Mouse (Mus musculus) left cerebral cortex, adult 11 months (tissue): ENCODE results near the gene Anks1.

ENCODE experiments used
- DNase-seq: peaks from one replicate; pipeline ENCODE4 v3.0.0; 2022; ENCODE audit warnings: low spot score

Gene Anks1

GRCm38 (mm10) chr17:27908888-27909621 lies at the start of gene Anks1:
Gene Anks1 (plus strand): TSS chr17:27909306.
- DNase-seq, result peak; percentile 62

- no peak for DNase-seq
These were observed 43.6 kb upstream of the Anks1 start for GRCm38 (mm10) chr17:27865461-27865860.

DNA sequence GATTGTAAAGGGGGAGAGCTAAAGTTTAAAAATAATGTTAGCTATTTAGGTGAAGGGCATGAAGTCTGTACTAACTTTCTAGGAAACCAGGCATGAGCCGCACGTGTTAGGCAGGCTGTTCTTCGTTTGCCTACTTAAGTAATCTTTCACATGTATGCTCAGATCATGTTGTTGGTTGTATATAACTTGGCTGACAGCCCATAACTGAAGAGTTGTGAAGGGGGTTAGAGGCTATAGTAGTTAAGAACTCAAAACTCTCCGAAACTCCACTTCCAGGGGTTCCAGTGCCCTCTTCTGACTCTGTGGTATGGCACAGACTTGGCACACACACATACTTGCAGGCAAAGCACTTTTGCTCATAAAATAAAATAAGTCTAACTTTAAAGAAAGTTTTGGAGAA lies 42.4 kb upstream of the Anks1 start:
- no peak for DNase-seq

DNA sequence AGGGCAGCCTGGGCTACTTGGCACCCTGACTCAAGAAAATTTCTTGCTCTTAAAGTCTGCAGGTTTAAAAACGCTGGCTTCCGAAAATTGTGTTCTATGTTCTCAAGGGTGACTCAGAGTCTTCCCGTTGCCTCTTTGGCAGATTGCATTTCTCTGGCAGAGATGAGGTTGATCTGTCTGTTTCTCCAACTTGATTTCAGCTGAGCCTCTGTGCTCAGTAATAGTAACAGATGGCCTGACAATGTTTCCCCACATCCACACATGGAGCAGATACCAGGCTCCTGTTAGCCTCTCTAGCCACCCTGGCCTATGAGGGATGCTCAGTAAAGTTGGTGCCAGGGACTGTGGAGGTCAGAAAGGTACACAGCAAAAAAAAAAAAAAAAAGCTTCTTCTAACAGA lies 37.3 kb upstream of the Anks1 start:
- peak; percentile 18 for DNase-seq

- no peak for DNase-seq
These were observed 35.5 kb upstream of the Anks1 start for GRCm38 (mm10) chr17:27873583-27873982.

DNA sequence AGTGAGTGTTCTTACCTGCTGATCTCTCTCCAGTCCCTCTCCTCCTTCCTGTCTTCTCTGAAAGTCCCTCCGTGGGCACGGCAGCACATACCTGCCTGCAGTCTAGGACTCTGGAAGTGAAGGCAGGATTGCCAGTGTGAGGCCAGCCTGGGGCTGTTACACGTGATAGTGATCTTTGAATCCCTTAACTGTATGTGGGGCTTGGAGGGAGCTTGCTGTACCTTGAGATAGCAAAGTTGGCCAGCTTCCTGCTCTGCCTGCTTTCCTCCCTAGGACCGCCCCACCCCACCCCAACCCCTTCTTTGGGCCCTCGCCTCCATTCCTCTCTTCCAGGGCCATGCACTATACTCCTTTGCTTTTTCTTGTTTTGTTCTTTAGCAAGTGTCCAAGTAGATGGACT lies 34.6 kb upstream of the Anks1 start:
- no peak for DNase-seq

GRCm38 (mm10) chr17:27881518-27881917 lies 27.6 kb upstream of the Anks1 start:
- DNase-seq, result no peak

- no peak for DNase-seq
These were observed 26.0 kb upstream of the Anks1 start for GRCm38 (mm10) chr17:27883129-27883528.

GRCm38 (mm10) chr17:27883994-27884393 lies 25.1 kb upstream of the Anks1 start:
- DNase-seq, result no peak

DNA sequence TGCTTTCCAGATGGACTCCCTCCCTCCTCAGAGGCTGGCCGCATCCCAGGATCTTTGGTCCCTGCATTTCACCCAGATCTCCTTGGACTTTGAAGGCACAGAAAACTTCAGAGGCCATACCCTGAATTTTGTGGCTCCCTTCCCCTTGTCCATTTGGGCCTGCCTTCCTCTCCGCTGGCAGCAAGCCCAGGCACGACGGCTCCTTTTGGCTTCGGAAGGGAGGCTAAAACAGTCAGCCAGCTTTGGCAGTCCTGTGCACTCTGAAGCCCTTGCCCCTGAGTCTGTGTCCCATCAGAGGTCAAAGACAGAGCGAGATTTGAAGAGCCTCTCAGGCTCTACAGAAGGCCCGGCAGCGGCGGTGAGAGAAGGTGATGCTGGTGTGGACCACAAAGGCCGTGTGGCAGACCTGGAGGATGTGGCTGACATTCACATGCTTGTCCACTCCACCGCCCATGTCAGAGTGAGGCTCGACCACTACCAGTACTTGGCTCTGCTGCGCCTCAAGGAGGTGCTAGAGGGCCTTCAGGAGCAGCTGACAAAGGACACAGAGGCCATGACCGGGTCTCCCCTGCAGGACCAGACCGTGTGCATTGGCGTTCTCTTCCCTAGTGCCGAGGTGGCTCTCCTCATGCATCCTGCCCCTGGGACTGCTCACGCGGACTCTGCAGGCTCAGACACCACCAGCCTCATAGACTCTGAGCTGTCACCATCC lies 22.5 kb upstream of the Anks1 start:
- no peak for DNase-seq

- peak; percentile 91 for DNase-seq
These were observed 1.4 kb upstream of the Anks1 start for GRCm38 (mm10) chr17:27907512-27908205.

- DNase-seq, result no peak
These were observed 759 bp upstream of the Anks1 start for GRCm38 (mm10) chr17:27908206-27908887.

DNA sequence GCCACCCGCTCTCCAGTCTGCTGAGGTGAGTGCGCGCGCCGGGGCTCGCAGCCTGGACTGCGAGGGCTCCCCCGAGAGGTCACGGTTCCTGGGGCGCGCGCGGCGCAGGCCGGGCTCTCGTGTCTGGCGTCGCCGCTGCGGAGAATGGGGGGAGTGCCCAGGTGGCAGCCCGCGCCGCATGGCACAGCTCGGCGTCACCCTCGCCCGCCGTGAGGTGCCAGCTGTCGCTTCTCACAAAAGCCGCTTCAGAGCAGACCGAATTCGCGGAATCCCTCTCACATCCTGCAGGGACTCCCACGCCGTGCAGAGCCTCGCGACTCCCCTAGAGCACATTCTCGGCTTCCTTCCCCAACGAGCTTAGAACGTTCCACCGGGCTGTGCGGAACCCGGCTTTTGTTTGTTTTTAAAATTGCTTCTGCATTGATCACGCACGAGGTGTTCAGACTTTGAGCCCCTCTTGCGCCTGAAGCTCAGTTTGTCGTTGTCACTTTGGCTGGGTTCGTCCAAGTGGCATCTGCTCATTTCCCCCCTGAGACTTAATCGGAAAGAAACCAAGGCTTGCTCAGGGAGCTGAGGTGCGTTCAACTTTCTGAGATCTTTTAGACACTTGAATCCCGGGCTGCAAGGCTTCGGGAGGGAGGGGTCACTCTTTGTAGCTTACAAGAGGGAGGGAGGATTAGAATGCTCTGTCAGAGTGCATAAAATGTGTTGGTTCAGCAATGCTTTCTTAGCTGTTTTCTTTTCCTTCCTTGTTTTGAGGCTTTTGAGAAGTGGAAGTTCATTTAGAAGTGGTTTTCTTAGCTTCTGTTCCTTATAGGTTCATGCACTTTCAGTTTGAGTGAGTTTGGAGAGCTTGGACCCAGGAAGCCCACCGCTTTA lies 755 bp downstream of the Anks1 start, which contains the start of gene Taf11:
Taf11 (minus strand) TSS at position 223 of the 879 bp plus-strand sequence.
- peak; percentile 70 for DNase-seq

DNA sequence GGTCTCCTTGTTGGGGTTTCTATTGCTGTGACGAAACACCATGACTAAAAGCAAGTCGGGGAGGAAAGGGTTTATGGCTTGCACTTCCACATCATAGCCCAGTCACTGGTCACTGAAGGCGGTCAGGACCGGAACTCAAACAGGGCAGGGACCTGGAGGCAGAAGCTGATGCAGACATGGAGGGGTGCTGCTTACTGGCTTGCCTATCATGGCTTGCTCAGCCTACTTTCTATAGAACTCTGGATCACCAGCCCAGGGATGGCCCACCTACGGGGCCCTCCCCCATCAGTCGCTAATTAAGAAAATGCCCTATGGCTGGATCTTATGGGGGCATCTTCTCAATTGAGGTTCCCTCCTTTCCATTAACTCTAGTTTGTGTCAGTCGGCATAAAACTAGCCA lies 2.3 kb downstream of the Anks1 start:
- DNase-seq, result no peak

DNA sequence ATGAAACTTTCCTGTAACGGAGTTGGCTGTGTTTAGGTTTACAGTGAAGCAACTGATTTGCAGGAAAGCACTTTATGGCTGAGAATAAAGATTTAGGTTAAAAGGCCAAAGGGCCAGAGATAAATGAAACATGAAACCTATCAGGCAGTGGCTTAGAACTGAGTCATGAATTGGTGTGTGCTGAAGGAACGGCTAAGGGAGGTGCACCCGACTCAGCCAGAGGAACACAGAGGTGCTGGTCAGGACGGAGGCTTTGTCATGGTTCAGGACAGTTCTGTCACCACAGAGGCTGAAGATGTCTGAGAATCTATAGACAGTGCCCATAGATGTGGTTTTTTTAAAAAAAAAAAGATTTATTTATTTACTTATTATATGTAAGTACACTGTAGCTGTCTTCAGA lies 5.6 kb downstream of the Anks1 start:
- no peak for DNase-seq

DNA sequence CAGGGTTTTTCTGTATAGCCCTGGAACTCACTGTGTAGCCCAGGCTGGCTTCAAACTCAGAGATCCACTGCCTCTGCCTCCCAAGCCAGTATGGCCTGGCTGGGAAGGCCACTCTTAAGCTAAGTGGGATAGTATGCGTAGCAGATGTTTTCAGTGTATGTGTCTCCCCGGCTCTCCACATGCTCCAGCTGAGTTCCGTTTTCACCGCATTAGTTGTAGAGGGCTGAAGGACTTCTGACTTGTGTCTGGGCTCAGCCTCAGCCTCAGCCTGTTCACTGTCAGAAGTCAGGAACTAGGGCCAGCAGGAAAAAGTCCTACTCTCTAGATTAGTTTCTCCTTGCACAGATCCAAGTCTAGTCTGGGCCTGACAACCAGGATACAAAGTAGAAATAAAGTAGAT lies 7.3 kb downstream of the Anks1 start:
- no peak for DNase-seq

- no peak for DNase-seq
These were observed 11.6 kb downstream of the Anks1 start for GRCm38 (mm10) chr17:27920676-27921075.

GRCm38 (mm10) chr17:27922174-27922712 lies 13.1 kb downstream of the Anks1 start:
- no peak for DNase-seq

DNA sequence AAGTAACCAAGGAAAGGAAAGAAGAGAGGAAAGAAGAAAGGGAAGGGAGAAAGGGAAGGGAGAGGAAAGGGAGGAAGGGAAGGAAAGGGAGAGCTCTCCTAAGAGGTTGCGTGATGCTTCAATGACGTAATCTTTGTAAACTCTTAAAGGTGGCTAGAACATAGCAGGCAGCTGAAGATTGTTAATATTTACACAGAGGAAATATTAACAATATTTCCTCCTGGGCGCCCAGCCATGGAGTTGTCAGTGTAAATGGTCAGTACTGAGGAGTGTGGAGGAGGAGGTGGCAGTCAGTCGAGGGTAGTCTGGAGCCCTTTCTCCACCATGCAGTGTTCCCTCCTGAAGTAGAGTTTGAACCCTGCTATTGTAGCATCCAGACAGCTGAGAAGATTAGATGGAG lies 15.9 kb downstream of the Anks1 start:
- DNase-seq, result no peak

GRCm38 (mm10) chr17:27925504-27925903 lies 16.4 kb downstream of the Anks1 start:
- no peak for DNase-seq

DNA sequence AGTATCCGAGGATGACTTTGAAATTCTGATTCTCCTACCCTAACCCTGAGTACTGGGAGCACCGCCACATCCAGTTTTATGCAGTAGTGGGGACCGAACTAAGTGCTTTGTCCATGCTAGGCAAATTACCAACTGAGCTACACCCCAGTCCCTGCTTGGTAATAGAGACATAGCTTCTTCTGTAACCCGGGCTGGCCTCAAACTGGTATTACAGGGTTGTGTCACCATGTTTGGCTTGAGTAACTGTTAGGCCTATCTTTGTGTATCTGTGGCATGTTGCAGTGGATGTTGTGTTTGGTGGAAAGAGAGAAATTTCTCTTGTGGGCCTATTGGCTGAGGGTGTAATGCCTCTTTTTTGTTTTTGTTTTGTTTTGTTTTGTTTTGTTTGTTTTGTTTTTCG lies 21.2 kb downstream of the Anks1 start:
- DNase-seq, result no peak
